Mouse (Mus musculus): ENCODE results near the gene Podxl2.

The Podxl2 gene

GRCm38 (mm10) chr6:88874868-88875508 lies at the start of gene Podxl2:
TSS of gene Podxl2 (minus strand) at chr6:88875044.
- DNase-seq (ENCODE audit: low spot score) = peak; percentile 81

- no peak for DNase-seq (ENCODE audit: low spot score)
These were observed 44.0 kb upstream of the Podxl2 start for GRCm38 (mm10) chr6:88918802-88919201.

- no peak for DNase-seq (ENCODE audit: low spot score)
These were observed 41.3 kb upstream of the Podxl2 start for GRCm38 (mm10) chr6:88916153-88916552.

- DNase-seq (ENCODE audit: low spot score) = no peak
These were observed 40.7 kb upstream of the Podxl2 start for GRCm38 (mm10) chr6:88915510-88915909.

- no peak for DNase-seq (ENCODE audit: low spot score)
These were observed 40.0 kb upstream of the Podxl2 start for GRCm38 (mm10) chr6:88914799-88915198.

- DNase-seq (ENCODE audit: low spot score) = no peak
These were observed 38.6 kb upstream of the Podxl2 start for GRCm38 (mm10) chr6:88913440-88913839.

- no peak for DNase-seq (ENCODE audit: low spot score)
These were observed 38.2 kb upstream of the Podxl2 start for GRCm38 (mm10) chr6:88913022-88913421.

GRCm38 (mm10) chr6:88909151-88909550 lies 34.3 kb upstream of the Podxl2 start:
- DNase-seq (ENCODE audit: low spot score) = no peak

- DNase-seq (ENCODE audit: low spot score) = peak; percentile 47
These were observed 31.7 kb upstream of the Podxl2 start for GRCm38 (mm10) chr6:88906369-88907108.

- DNase-seq (ENCODE audit: low spot score) = no peak
These were observed 30.2 kb upstream of the Podxl2 start for GRCm38 (mm10) chr6:88905042-88905441.

- DNase-seq (ENCODE audit: low spot score) = no peak
These were observed 29.7 kb upstream of the Podxl2 start for GRCm38 (mm10) chr6:88904456-88904974.

GRCm38 (mm10) chr6:88903708-88904107 lies 28.9 kb upstream of the Podxl2 start:
- DNase-seq (ENCODE audit: low spot score) = no peak

GRCm38 (mm10) chr6:88901947-88902820 lies 27.3 kb upstream of the Podxl2 start, which contains the start of gene Tpra1:
TSS of gene Tpra1 (plus strand) at chr6:88902251.
- DNase-seq (ENCODE audit: low spot score) = peak; percentile 92

GRCm38 (mm10) chr6:88901471-88901870 lies 26.6 kb upstream of the Podxl2 start:
- no peak for DNase-seq (ENCODE audit: low spot score)

GRCm38 (mm10) chr6:88899628-88900027 lies 24.8 kb upstream of the Podxl2 start:
- DNase-seq (ENCODE audit: low spot score) = no peak

- DNase-seq (ENCODE audit: low spot score) = no peak
These were observed 24.2 kb upstream of the Podxl2 start for GRCm38 (mm10) chr6:88899086-88899485.

GRCm38 (mm10) chr6:88898534-88899048 lies 23.7 kb upstream of the Podxl2 start, which contains the start of gene Mcm2:
TSS of gene Mcm2 (minus strand) at chr6:88898780.
- peak; percentile 94 for DNase-seq (ENCODE audit: low spot score)

- no peak for DNase-seq (ENCODE audit: low spot score)
These were observed 22.4 kb upstream of the Podxl2 start for GRCm38 (mm10) chr6:88897246-88897645.

GRCm38 (mm10) chr6:88895943-88896342 lies 21.1 kb upstream of the Podxl2 start:
- DNase-seq (ENCODE audit: low spot score) = no peak

GRCm38 (mm10) chr6:88893559-88893958 lies 18.7 kb upstream of the Podxl2 start:
- peak; percentile 55 for DNase-seq (ENCODE audit: low spot score)

- no peak for DNase-seq (ENCODE audit: low spot score)
These were observed 16.0 kb upstream of the Podxl2 start for GRCm38 (mm10) chr6:88890832-88891231.
